Mouse (Mus musculus): ENCODE measurements around the gene Ptprn2. TPM values are rescaled to one million over a fixed set of nuclear protein-coding genes. Genes with fewer than 3 reads are reported as not detected.

The Ptprn2 gene
- polyA plus RNA-seq, 1 experiment from 2014 or later = 24.7 TPM

- no peaks in the 10 kb centered on the region for H3K36me3 ChIP-seq (ENCODE audit: control insufficient read depth, insufficient read depth, low read length)
- H3K4me3 ChIP-seq (ENCODE audit: low read depth, low read length) = no peak overlapping the region
- H3K4me2 ChIP-seq (ENCODE audit: low read depth, low read length) = no peak overlapping the region
- peaks cover 58% of the 10 kb centered on the region for H3K4me1 ChIP-seq (ENCODE audit: control insufficient read depth, insufficient read depth, low read length)
- H3K27ac ChIP-seq (ENCODE audit: low read depth, low read length) = no peak overlapping the region
- no peak overlapping the region for H3K9ac ChIP-seq (replicated peaks; ENCODE audit: low read depth, low read length)
- no peak for ATAC-seq (ENCODE audit: low read depth)
- WGBS = 42% methylated on average over 8 of the region's 8 CpGs
- H3K9me3 ChIP-seq (ENCODE audit: control insufficient read depth, low read length) = no peaks in the 10 kb centered on the region
- H3K27me3 ChIP-seq (ENCODE audit: control insufficient read depth, insufficient read depth, low read length) = no peaks in the 10 kb centered on the region
These were observed 712.6 kb downstream of the Ptprn2 start for GRCm38 (mm10) chr12:117198093-117198492.

GRCm38 (mm10) chr12:117200117-117200516, 714.6 kb downstream of the Ptprn2 start:
- H3K9me3 ChIP-seq (ENCODE audit: control insufficient read depth, low read length) = no peaks in the 10 kb centered on the region
- H3K4me3 ChIP-seq (ENCODE audit: low read depth, low read length) = no peak overlapping the region
- no peak for ATAC-seq (ENCODE audit: low read depth)
- H3K27me3 ChIP-seq (ENCODE audit: control insufficient read depth, insufficient read depth, low read length) = no peaks in the 10 kb centered on the region
- H3K9ac ChIP-seq (replicated peaks; ENCODE audit: low read depth, low read length) = no peak overlapping the region
- peaks cover 59% of the 10 kb centered on the region for H3K4me1 ChIP-seq (ENCODE audit: control insufficient read depth, insufficient read depth, low read length)
- no peak overlapping the region for H3K27ac ChIP-seq (ENCODE audit: low read depth, low read length)
- WGBS = 20% methylated on average over 9 of the region's 9 CpGs
- no peak overlapping the region for H3K4me2 ChIP-seq (ENCODE audit: low read depth, low read length)
- H3K36me3 ChIP-seq (ENCODE audit: control insufficient read depth, insufficient read depth, low read length) = no peaks in the 10 kb centered on the region

- Histone ChIP-seq H3K4me1 (ENCODE audit: control insufficient read depth, insufficient read depth, low read length) (peaks cover 57% of the 10 kb centered on the region), H3K27me3 (ENCODE audit: control insufficient read depth, insufficient read depth, low read length) (no peaks in the 10 kb centered on the region), H3K36me3 (ENCODE audit: control insufficient read depth, insufficient read depth, low read length) (no peaks in the 10 kb centered on the region), H3K4me3 (ENCODE audit: low read depth, low read length) (no peak overlapping the region), H3K9ac (replicated peaks; ENCODE audit: low read depth, low read length) (no peak overlapping the region), H3K9me3 (ENCODE audit: control insufficient read depth, low read length) (no peaks in the 10 kb centered on the region), H3K27ac (ENCODE audit: low read depth, low read length) (no peak overlapping the region), H3K4me2 (ENCODE audit: low read depth, low read length) (no peak overlapping the region)
- no peak for ATAC-seq (ENCODE audit: low read depth)
- 50% methylated on average over 5 of the region's 5 CpGs for WGBS
These were observed 715.1 kb downstream of the Ptprn2 start for GRCm38 (mm10) chr12:117200590-117200989.

GRCm38 (mm10) chr12:117203506-117203905, 718.0 kb downstream of the Ptprn2 start:
- peaks cover 31% of the 10 kb centered on the region for H3K4me1 ChIP-seq (ENCODE audit: control insufficient read depth, insufficient read depth, low read length)
- ATAC-seq (ENCODE audit: low read depth) = no peak
- WGBS = 28% methylated on average over 7 of the region's 7 CpGs
- no peaks in the 10 kb centered on the region for H3K27me3 ChIP-seq (ENCODE audit: control insufficient read depth, insufficient read depth, low read length)
- H3K4me2 ChIP-seq (ENCODE audit: low read depth, low read length) = no peak overlapping the region
- peak overlapping the region; percentile 18; the same call in 1 of the 2 replicates for H3K27ac ChIP-seq (ENCODE audit: low read depth, low read length)
- no peaks in the 10 kb centered on the region for H3K9me3 ChIP-seq (ENCODE audit: control insufficient read depth, low read length)
- no peak overlapping the region for H3K9ac ChIP-seq (replicated peaks; ENCODE audit: low read depth, low read length)
- no peaks in the 10 kb centered on the region for H3K36me3 ChIP-seq (ENCODE audit: control insufficient read depth, insufficient read depth, low read length)
- no peak overlapping the region for H3K4me3 ChIP-seq (ENCODE audit: low read depth, low read length)

GRCm38 (mm10) chr12:117204905-117205304, 719.4 kb downstream of the Ptprn2 start:
- H3K27ac ChIP-seq (ENCODE audit: low read depth, low read length) = no peak overlapping the region
- H3K4me3 ChIP-seq (ENCODE audit: low read depth, low read length) = no peak overlapping the region
- no peaks in the 10 kb centered on the region for H3K27me3 ChIP-seq (ENCODE audit: control insufficient read depth, insufficient read depth, low read length)
- no peak overlapping the region for H3K9ac ChIP-seq (replicated peaks; ENCODE audit: low read depth, low read length)
- H3K4me1 ChIP-seq (ENCODE audit: control insufficient read depth, insufficient read depth, low read length) = peaks cover 18% of the 10 kb centered on the region; the same call in 1 of the 2 replicates
- H3K4me2 ChIP-seq (ENCODE audit: low read depth, low read length) = no peak overlapping the region
- H3K36me3 ChIP-seq (ENCODE audit: control insufficient read depth, insufficient read depth, low read length) = no peaks in the 10 kb centered on the region
- H3K9me3 ChIP-seq (ENCODE audit: control insufficient read depth, low read length) = no peaks in the 10 kb centered on the region
- no peak for ATAC-seq (ENCODE audit: low read depth)

- ATAC-seq (ENCODE audit: low read depth) = no peak
- H3K4me3 ChIP-seq (ENCODE audit: low read depth, low read length) = no peak overlapping the region
- no peaks in the 10 kb centered on the region for H3K9me3 ChIP-seq (ENCODE audit: control insufficient read depth, low read length)
- no peaks in the 10 kb centered on the region for H3K27me3 ChIP-seq (ENCODE audit: control insufficient read depth, insufficient read depth, low read length)
- H3K9ac ChIP-seq (replicated peaks; ENCODE audit: low read depth, low read length) = no peak overlapping the region
- H3K27ac ChIP-seq (ENCODE audit: low read depth, low read length) = no peak overlapping the region
- WGBS = 64% methylated on average over 4 of the region's 4 CpGs
- H3K36me3 ChIP-seq (ENCODE audit: control insufficient read depth, insufficient read depth, low read length) = no peaks in the 10 kb centered on the region
- H3K4me2 ChIP-seq (ENCODE audit: low read depth, low read length) = no peak overlapping the region
- peaks cover 6% of the 10 kb centered on the region; the same call in 1 of the 2 replicates for H3K4me1 ChIP-seq (ENCODE audit: control insufficient read depth, insufficient read depth, low read length)
These were observed 722.1 kb downstream of the Ptprn2 start for GRCm38 (mm10) chr12:117207421-117208120.

DNA sequence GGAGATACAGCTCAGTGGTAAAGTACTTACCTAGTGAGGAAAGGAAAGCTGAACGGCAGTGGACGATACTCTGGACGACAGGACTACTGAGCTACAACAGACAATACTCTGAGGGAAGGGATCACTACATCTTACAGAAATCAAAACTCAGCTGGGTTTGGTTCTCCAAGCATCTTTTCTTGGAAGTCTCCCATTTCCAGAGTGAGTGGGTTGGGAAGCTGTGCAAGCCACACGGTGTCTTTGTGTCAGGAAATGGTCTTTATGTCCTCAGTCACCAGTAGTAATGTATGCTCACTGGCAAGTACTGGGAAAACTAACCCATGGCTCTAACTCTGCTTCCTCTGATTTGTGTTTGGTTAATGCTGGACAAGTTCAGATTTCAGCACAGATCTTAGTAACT, 724.9 kb downstream of the Ptprn2 start:
- Histone ChIP-seq H3K4me2 (ENCODE audit: low read depth, low read length) (no peak overlapping the region), H3K4me1 (ENCODE audit: control insufficient read depth, insufficient read depth, low read length) (no peaks in the 10 kb centered on the region), H3K9ac (replicated peaks; ENCODE audit: low read depth, low read length) (no peak overlapping the region), H3K4me3 (ENCODE audit: low read depth, low read length) (no peak overlapping the region), H3K9me3 (ENCODE audit: control insufficient read depth, low read length) (no peaks in the 10 kb centered on the region), H3K27me3 (ENCODE audit: control insufficient read depth, insufficient read depth, low read length) (no peaks in the 10 kb centered on the region), H3K27ac (ENCODE audit: low read depth, low read length) (no peak overlapping the region), H3K36me3 (ENCODE audit: control insufficient read depth, insufficient read depth, low read length) (no peaks in the 10 kb centered on the region)
- no peak for ATAC-seq (ENCODE audit: low read depth)
- 90% methylated on average over 4 of the region's 4 CpGs for WGBS

- WGBS = 87% methylated on average over 1 of the region's 1 CpGs
- no peaks in the 10 kb centered on the region for H3K36me3 ChIP-seq (ENCODE audit: control insufficient read depth, insufficient read depth, low read length)
- no peak overlapping the region for H3K27ac ChIP-seq (ENCODE audit: low read depth, low read length)
These were observed 728.0 kb downstream of the Ptprn2 start for GRCm38 (mm10) chr12:117213531-117213930.

GRCm38 (mm10) chr12:117214272-117214671, 728.8 kb downstream of the Ptprn2 start:
- no peaks in the 10 kb centered on the region for H3K4me1 ChIP-seq (ENCODE audit: control insufficient read depth, insufficient read depth, low read length)
- H3K4me2 ChIP-seq (ENCODE audit: low read depth, low read length) = no peak overlapping the region
- no peak overlapping the region for H3K27ac ChIP-seq (ENCODE audit: low read depth, low read length)
- no peak for ATAC-seq (ENCODE audit: low read depth)
- no peaks in the 10 kb centered on the region for H3K27me3 ChIP-seq (ENCODE audit: control insufficient read depth, insufficient read depth, low read length)
- H3K9ac ChIP-seq (replicated peaks; ENCODE audit: low read depth, low read length) = no peak overlapping the region
- no peaks in the 10 kb centered on the region for H3K9me3 ChIP-seq (ENCODE audit: control insufficient read depth, low read length)
- WGBS = 87% methylated on average over 4 of the region's 4 CpGs
- H3K36me3 ChIP-seq (ENCODE audit: control insufficient read depth, insufficient read depth, low read length) = no peaks in the 10 kb centered on the region
- no peak overlapping the region for H3K4me3 ChIP-seq (ENCODE audit: low read depth, low read length)

More at GRCm38 (mm10) chr12:117213531-117213930, 728.0 kb downstream of the Ptprn2 start:
- no peak overlapping the region for H3K9ac ChIP-seq (replicated peaks; ENCODE audit: low read depth, low read length)
- no peaks in the 10 kb centered on the region for H3K27me3 ChIP-seq (ENCODE audit: control insufficient read depth, insufficient read depth, low read length)
- no peak overlapping the region for H3K4me2 ChIP-seq (ENCODE audit: low read depth, low read length)
- H3K4me3 ChIP-seq (ENCODE audit: low read depth, low read length) = no peak overlapping the region
- H3K4me1 ChIP-seq (ENCODE audit: control insufficient read depth, insufficient read depth, low read length) = no peaks in the 10 kb centered on the region
- no peak for ATAC-seq (ENCODE audit: low read depth)
- H3K9me3 ChIP-seq (ENCODE audit: control insufficient read depth, low read length) = no peaks in the 10 kb centered on the region

Data from neural tube, embryonic 14.5 days (tissue).